Mouse (Mus musculus) forebrain, embryonic 13.5 days (tissue): ENCODE results near the gene Gfm1. TPM values are rescaled to one million over a fixed set of nuclear protein-coding genes. Genes with fewer than 3 reads are reported as not detected.

ENCODE experiments used
- ATAC-seq: fragments of 200-750 bp; cut with Nextera tagmentation; 2 replicates; pipeline ENCODE4 v1.8.0; 2017
- H3K27ac ChIP-seq: fragments of 300-500 bp; sonication (generic); 2 replicates; pipeline ENCODE4 v1.5.1; 2015; ENCODE audit warnings: inconsistent platforms, mild to moderate bottlenecking, moderate library complexity
- H3K27me3 ChIP-seq: fragments of 300-500 bp; sonication (generic); 2 replicates; pipeline ENCODE4 v1.6.1; 2015; ENCODE audit warnings: mild to moderate bottlenecking, inconsistent platforms
- H3K36me3 ChIP-seq: fragments of 300-500 bp; sonication (generic); 2 replicates; pipeline ENCODE4 v1.6.1; 2015; ENCODE audit warnings: mild to moderate bottlenecking, inconsistent platforms; ENCODE audit not compliant: poor library complexity, severe bottlenecking
- H3K4me1 ChIP-seq: fragments of 300-500 bp; sonication (generic); 2 replicates; pipeline ENCODE4 v1.6.1; 2015; ENCODE audit warnings: inconsistent platforms
- H3K4me2 ChIP-seq: fragments of 300-500 bp; sonication (generic); 2 replicates; pipeline ENCODE4 v1.6.1; 2015; ENCODE audit warnings: inconsistent platforms, mild to moderate bottlenecking, moderate library complexity
- H3K4me3 ChIP-seq: fragments of 300-500 bp; sonication (generic); 2 replicates; pipeline ENCODE4 v1.5.1; 2015; ENCODE audit warnings: mild to moderate bottlenecking, inconsistent platforms
- H3K9ac ChIP-seq: fragments of 300-500 bp; sonication (generic); 2 replicates; pipeline ENCODE4 v1.6.1; 2015; ENCODE audit warnings: mild to moderate bottlenecking, inconsistent platforms
- H3K9me3 ChIP-seq: fragments of 300-500 bp; sonication (generic); replicated peaks from 2 replicates; pipeline ENCODE4 v1.6.1; 2016; ENCODE audit warnings: inconsistent platforms
- WGBS: fragments of 180-500 bp; shearing (Covaris S2); methylation state at CpG from one replicate; pipeline ENCODE4 v1.1.7; 2015; 5-methylcytosine and 5-hydroxymethylcytosine counted together
- polyA plus RNA-seq: library from polyadenylated mRNA; unstranded; fragments of >200 nt; fragmentation: Nextera tagmentation; extraction: Ambion mirVana; gene quantifications from 2 replicates; pipeline ENCODE4 v1.2.1, GENCODE M21; 2015

The Gfm1 gene
- polyA plus RNA-seq, 1 experiment from 2014 or later: 39.3 TPM

- peaks cover 28% of the 10 kb centered on the region for H3K4me1 ChIP-seq
- no peak overlapping the region for H3K4me3 ChIP-seq
- no peak overlapping the region for H3K9ac ChIP-seq
- H3K4me2 ChIP-seq: no peak overlapping the region
- WGBS: 89% methylated on average over 5 of the region's 5 CpGs
- ATAC-seq: no peak
- no peaks in the 10 kb centered on the region for H3K9me3 ChIP-seq
- H3K27ac ChIP-seq: no peak overlapping the region
- H3K27me3 ChIP-seq: no peaks in the 10 kb centered on the region
- peaks cover 17% of the 10 kb centered on the region for H3K36me3 ChIP-seq
Measured at GRCm38 (mm10) chr3:67466576-67466975, 36.7 kb downstream of the Gfm1 start.

DNA sequence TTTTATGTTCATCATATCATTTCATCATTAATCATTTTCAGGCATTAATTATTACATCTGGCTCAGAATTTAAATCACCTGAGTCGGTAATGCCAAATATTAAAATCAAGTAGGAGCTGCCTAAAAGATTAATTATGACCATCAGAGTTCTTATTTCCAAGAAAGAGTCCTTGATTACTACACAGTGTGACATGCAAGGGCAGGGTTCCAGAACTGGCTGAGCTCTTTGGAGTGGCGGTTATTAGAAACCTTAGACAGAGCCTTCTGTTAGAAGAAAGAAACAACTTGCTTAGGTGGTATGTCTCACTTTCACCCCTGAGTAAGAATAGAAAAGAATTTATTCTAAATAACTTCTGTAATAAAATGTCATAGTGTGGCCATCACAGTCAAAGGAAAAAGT is 37.4 kb downstream of the Gfm1 start:
- peaks cover 17% of the 10 kb centered on the region for H3K36me3 ChIP-seq
- WGBS: 95% methylated on average over 2 of the region's 2 CpGs
- H3K9me3 ChIP-seq: no peaks in the 10 kb centered on the region
- no peak overlapping the region for H3K9ac ChIP-seq
- no peak overlapping the region for H3K4me3 ChIP-seq
- no peaks in the 10 kb centered on the region for H3K27me3 ChIP-seq
- H3K4me2 ChIP-seq: no peak overlapping the region
- peaks cover 21% of the 10 kb centered on the region for H3K4me1 ChIP-seq
- H3K27ac ChIP-seq: no peak overlapping the region
- ATAC-seq: no peak

DNA sequence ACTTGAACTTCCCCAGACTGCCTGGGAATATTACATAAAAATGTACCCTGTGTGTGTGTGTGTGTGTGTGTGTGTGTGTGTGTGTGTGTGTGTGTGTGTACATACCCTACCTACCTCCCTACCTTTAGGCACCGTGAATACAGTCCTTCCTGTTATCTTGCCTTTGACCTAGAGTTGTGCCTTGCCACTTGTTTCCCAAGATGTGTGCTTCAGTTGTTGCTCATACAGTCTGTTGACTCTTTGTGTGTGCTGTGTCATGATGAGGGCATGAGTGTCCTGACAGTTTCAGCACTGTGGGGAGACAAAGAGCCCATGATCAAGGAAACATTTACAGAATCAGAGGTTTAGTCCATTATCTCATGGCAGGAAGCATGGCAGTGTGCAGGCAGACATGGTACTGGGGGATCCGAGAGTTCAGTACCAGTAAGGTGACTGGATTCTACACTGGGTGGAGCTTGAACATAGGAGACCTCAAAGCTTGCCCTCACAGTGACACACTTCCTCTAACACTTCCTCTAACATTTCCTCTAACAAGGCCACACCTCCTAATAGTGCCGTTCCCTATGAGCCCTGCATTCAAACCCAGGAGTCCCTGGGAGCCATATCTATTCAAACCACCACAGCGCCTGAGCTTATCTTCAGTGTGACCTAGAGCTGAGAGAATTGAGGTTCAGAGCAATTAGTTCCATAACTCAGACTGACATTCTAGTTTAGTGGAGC is 41.7 kb downstream of the Gfm1 start:
- H3K36me3 ChIP-seq: peaks cover 41% of the 10 kb centered on the region
- no peak overlapping the region for H3K4me2 ChIP-seq
- no peak overlapping the region for H3K9ac ChIP-seq
- H3K9me3 ChIP-seq: no peaks in the 10 kb centered on the region
- no peaks in the 10 kb centered on the region for H3K27me3 ChIP-seq
- no peak overlapping the region for H3K27ac ChIP-seq
- no peak overlapping the region for H3K4me3 ChIP-seq
- H3K4me1 ChIP-seq: no peaks in the 10 kb centered on the region
- WGBS: 88% methylated on average over 4 of the region's 4 CpGs
- ATAC-seq: no peak

GRCm38 (mm10) chr3:67473438-67473837 is 43.5 kb downstream of the Gfm1 start:
- Histone ChIP-seq H3K9me3 (no peaks in the 10 kb centered on the region), H3K4me3 (no peak overlapping the region), H3K27me3 (no peaks in the 10 kb centered on the region), H3K9ac (no peak overlapping the region), H3K4me1 (no peaks in the 10 kb centered on the region), H3K4me2 (no peak overlapping the region), H3K36me3 (peaks cover 44% of the 10 kb centered on the region), H3K27ac (no peak overlapping the region)
- WGBS: 88% methylated on average over 6 of the region's 6 CpGs
- ATAC-seq: no peak

DNA sequence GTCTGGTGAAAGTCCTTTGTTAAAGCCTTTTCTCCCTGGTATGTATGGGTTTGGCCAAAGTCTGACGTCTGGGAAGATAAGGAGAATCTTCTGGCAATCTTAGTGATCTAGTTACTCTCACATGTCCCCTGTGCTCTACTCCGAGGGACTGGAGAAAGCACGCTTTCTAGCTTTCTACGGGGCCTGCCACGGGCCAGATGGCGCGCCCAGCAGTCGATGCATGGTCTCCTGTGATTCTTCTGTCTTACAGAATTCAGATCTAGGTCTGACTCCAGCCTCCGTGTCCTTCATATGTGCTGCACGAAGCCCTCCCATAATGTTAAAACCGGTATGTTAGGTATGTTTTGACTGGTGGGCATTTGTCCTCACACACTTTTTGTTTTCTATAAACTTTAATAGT is 49.9 kb downstream of the Gfm1 start:
- no peak for ATAC-seq
- Histone ChIP-seq H3K9ac (no peak overlapping the region), H3K9me3 (no peaks in the 10 kb centered on the region), H3K4me1 (no peaks in the 10 kb centered on the region), H3K4me3 (no peak overlapping the region), H3K4me2 (no peak overlapping the region), H3K27me3 (no peaks in the 10 kb centered on the region), H3K36me3 (peaks cover 37% of the 10 kb centered on the region), H3K27ac (no peak overlapping the region)
- 94% methylated on average over 11 of the region's 11 CpGs for WGBS

GRCm38 (mm10) chr3:67482400-67482799 is 52.5 kb downstream of the Gfm1 start:
- 92% methylated on average over 10 of the region's 10 CpGs for WGBS
- peaks cover 16% of the 10 kb centered on the region for H3K36me3 ChIP-seq
- no peaks in the 10 kb centered on the region for H3K27me3 ChIP-seq
- no peak overlapping the region for H3K27ac ChIP-seq
- no peak for ATAC-seq
- H3K4me3 ChIP-seq: no peak overlapping the region
- no peak overlapping the region for H3K9ac ChIP-seq
- H3K4me2 ChIP-seq: no peak overlapping the region
- H3K4me1 ChIP-seq: no peaks in the 10 kb centered on the region
- H3K9me3 ChIP-seq: no peaks in the 10 kb centered on the region

DNA sequence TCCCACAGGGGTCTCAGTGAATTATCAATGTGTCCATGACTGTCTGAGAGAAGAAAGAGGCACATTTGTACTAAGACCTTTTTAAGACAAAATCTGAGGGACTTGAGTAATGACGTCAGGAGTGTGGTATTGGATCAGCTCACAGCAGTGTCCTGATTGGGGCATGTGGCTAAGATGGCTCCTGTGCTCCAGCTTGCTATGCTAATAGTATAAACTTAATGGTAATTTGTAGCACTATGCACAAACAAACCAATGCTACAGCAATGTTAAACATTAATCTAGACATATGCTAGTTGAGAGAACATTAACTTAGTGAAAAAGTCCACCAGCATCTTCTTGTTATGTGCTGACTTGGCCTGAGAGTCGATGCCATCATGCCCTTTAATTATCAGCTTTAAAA is 55.3 kb downstream of the Gfm1 start:
- H3K36me3 ChIP-seq: no peaks in the 10 kb centered on the region
- no peak overlapping the region for H3K27ac ChIP-seq
- H3K27me3 ChIP-seq: no peaks in the 10 kb centered on the region
- H3K4me2 ChIP-seq: no peak overlapping the region
- no peaks in the 10 kb centered on the region for H3K4me1 ChIP-seq
- no peaks in the 10 kb centered on the region for H3K9me3 ChIP-seq
- H3K9ac ChIP-seq: no peak overlapping the region
- no peak for ATAC-seq
- 79% methylated on average over 2 of the region's 2 CpGs for WGBS
- no peak overlapping the region for H3K4me3 ChIP-seq

DNA sequence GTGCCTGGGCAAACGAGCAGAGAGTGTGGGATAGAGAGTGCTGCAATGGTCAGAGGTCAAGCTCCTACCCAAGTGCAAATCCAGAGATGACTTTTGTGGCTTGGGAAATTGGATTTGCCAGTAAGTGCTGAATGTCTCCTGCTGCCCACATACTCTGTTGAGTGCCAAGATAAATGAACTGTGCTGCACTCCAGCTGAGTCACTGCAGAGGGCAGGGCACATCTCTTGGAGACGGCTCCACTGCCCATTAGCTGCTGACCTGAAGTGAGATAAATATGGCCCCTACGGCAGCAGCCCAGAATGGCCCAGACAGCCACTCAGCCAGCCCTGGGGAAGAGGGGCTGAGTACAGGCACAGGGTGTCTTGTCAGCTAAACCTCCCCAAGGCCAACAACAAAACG is 60.3 kb downstream of the Gfm1 start:
- H3K9ac ChIP-seq: no peak overlapping the region
- no peaks in the 10 kb centered on the region for H3K9me3 ChIP-seq
- H3K27ac ChIP-seq: no peak overlapping the region
- no peak overlapping the region for H3K4me3 ChIP-seq
- ATAC-seq: no peak
- WGBS: 73% methylated on average over 4 of the region's 4 CpGs
- no peaks in the 10 kb centered on the region for H3K4me1 ChIP-seq
- H3K36me3 ChIP-seq: no peaks in the 10 kb centered on the region
- H3K4me2 ChIP-seq: no peak overlapping the region
- no peaks in the 10 kb centered on the region for H3K27me3 ChIP-seq

DNA sequence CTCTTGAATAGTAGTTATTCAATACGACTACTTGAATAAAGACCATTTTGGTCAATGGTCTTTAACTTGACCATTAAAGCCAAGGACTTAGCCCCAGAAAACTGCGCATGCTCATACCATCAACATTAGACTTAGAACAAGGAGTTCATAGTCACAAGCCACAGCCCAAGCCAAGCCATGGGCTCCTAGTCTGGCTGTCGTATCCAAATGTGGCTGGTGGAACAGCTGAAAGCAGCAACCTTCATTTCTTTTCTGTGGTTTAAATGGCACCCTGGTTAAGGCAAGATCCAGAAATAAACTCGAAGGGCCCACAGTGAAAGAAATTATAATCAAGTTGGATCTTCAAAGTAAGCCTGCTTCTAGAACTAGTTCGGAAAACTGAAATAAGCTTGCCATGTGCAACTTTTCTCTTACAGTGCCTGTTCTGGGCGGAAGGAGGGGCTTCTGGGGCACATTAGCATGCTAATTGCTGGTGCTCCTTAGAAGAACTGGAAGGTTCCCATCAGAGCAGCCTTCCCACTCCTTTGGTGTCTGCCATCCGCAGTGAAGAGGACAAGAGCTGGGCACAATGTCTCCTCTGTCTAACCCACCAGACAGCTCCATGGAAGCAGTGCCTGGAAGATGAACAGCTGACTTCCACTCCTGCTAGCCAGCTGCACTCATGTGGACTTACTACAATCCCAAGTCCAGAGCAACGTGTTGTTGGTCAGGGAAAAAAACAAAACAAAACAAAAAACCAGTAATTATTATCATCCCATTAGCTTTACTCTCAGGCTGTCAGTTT is 62.4 kb downstream of the Gfm1 start:
- Histone ChIP-seq H3K9ac (no peak overlapping the region), H3K4me3 (no peak overlapping the region), H3K9me3 (no peaks in the 10 kb centered on the region), H3K27me3 (no peaks in the 10 kb centered on the region), H3K4me1 (no peaks in the 10 kb centered on the region), H3K4me2 (no peak overlapping the region), H3K36me3 (no peaks in the 10 kb centered on the region), H3K27ac (no peak overlapping the region)
- WGBS: 74% methylated on average over 8 of the region's 8 CpGs
- ATAC-seq: no peak

DNA sequence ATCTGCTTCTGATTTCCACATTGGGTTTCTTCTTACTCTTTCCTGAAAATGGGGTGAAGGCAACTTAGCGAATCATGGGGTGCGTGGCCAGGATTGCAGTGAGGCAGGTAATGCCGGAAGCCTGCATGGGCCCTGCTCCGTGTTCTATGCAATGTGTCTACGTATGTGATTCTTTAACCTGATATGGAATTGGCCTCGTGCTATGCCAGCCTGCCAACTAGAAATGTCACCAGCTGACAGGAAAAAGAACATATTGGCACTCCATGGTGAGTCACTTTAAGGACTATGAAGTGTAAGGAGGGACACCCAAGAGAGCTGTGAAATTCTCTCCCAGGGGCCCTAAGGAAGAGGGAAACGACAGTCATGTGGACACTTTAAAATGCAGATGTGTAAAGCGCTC is 63.2 kb downstream of the Gfm1 start:
- H3K4me3 ChIP-seq: no peak overlapping the region
- H3K9ac ChIP-seq: no peak overlapping the region
- no peaks in the 10 kb centered on the region for H3K27me3 ChIP-seq
- no peaks in the 10 kb centered on the region for H3K4me1 ChIP-seq
- H3K36me3 ChIP-seq: no peaks in the 10 kb centered on the region
- H3K9me3 ChIP-seq: no peaks in the 10 kb centered on the region
- 93% methylated on average over 8 of the region's 8 CpGs for WGBS
- no peak for ATAC-seq
- no peak overlapping the region for H3K27ac ChIP-seq
- H3K4me2 ChIP-seq: no peak overlapping the region

- H3K27ac ChIP-seq: no peak overlapping the region
- ATAC-seq: no peak
- no peaks in the 10 kb centered on the region for H3K36me3 ChIP-seq
- H3K27me3 ChIP-seq: no peaks in the 10 kb centered on the region
- no peaks in the 10 kb centered on the region for H3K9me3 ChIP-seq
- H3K4me2 ChIP-seq: no peak overlapping the region
- WGBS: 90% methylated on average over 10 of the region's 10 CpGs
- H3K4me1 ChIP-seq: no peaks in the 10 kb centered on the region
- H3K4me3 ChIP-seq: no peak overlapping the region
- no peak overlapping the region for H3K9ac ChIP-seq
Measured at GRCm38 (mm10) chr3:67496310-67496709, 66.4 kb downstream of the Gfm1 start.

DNA sequence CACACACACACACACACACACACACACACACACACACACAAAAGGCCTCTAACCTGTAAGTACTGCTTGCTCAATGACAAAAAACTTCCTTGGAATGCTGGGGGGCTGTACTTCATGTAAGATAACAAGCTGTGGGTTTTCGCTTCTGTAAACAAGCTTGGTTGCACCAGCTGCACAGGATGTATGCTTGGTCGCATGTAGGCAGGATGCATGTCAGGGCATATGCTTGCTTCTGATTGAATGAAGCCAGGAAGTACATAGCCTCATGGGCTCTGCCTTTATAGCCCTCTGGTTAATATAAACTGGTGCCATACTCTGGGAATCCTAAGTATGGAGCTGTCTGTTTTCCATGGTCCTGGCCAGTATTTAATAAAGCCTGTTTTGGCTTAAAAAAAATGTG is 68.1 kb downstream of the Gfm1 start:
- no peak overlapping the region for H3K4me3 ChIP-seq
- no peaks in the 10 kb centered on the region for H3K36me3 ChIP-seq
- ATAC-seq: no peak
- H3K27me3 ChIP-seq: no peaks in the 10 kb centered on the region
- no peak overlapping the region for H3K4me2 ChIP-seq
- no peaks in the 10 kb centered on the region for H3K9me3 ChIP-seq
- WGBS: 79% methylated on average over 2 of the region's 2 CpGs
- no peak overlapping the region for H3K27ac ChIP-seq
- H3K4me1 ChIP-seq: no peaks in the 10 kb centered on the region
- H3K9ac ChIP-seq: no peak overlapping the region
